Mouse (Mus musculus) right cerebral cortex, postnatal 14 days (tissue): Measurements from ENCODE around the gene Akap17b.
A peak's percentile ranks its signal among the peaks of the same experiment; 100 is the strongest.
"Not testable (repeated sequence)": the region's sequence is repeated elsewhere in the genome, so short reads cannot be mapped to it uniquely, and the experiment has no call there.

ENCODE experiments used
- DNase-seq: peaks from one replicate; pipeline ENCODE4 v3.0.0; 2022

The Akap17b gene

DNA sequence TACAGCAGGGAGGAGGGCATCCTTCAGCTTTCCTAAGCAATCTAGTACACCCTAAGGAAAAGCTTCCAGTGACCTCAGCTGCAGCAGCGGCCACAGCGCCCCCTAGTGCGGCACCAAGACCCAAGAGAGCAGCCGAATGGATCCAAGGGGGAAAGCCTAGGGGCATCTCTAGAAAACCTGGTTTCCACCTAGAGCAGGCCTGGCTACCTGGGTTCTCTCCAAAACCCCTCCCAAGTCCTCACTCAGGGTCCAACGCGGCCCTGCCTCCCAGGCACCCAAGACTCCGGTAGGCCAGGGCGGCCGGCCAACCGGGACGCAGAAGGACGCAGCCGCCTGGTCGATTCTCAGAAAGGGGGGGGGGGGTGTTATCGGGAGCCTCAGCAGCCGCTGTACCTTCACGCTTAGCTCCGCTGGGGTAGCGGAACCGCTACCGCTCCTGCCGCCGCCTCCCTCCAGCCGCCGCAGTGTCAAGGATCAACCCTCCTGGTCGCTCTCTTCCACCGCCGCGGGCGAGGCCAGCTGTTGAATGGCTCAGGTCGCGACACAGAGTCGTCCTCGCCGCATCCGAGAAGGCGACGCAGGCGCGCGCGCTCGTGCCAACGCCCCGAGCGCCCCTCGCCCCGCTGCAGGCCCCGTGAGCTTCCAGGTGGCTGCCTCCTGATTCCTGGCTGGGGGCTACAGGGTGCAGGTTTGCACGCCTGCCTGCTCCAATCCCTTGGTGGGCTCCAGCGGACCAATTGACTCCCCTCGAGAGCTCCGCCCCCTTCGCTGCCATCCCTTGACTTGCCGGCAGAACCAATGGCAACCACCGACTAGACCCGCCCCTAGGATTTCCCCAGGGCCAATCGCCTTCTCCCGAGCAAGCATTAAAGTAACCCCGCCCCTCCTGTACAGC, at the start of gene Akap17b:
TSS of gene Akap17b (minus strand) at position 739 of the 895 bp plus-strand sequence.
- peak; percentile 76 for DNase-seq

GRCm38 (mm10) chrX:36691365-36691764, 46.2 kb upstream of the Akap17b start:
- no peak for DNase-seq

- no peak for DNase-seq
Measured at GRCm38 (mm10) chrX:36689655-36690054, 44.5 kb upstream of the Akap17b start.

DNA sequence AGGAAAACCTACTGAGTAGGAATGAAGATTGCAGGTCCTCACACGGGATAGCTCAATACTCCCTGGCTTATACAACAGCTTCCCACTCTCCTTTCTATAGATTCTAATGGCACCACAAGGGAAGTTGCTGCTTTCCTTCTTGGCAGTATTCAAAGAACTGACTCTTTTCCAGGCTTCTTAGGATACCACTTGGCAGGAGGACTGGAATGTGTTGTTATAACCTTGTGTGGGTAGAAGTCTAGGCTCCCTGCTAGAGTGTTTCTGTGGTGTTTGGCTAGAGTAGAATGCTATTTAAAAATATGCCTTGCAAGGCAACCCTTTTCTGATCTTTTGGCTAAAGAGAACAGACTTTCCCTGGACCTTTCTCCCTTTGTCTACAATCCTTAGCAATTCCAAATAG, 31.6 kb upstream of the Akap17b start:
- no peak for DNase-seq

- no peak for DNase-seq
Measured at GRCm38 (mm10) chrX:36672708-36673107, 27.5 kb upstream of the Akap17b start.

- peak; percentile 24 for DNase-seq
Measured at GRCm38 (mm10) chrX:36640046-36640445, 5.1 kb downstream of the Akap17b start.

DNA sequence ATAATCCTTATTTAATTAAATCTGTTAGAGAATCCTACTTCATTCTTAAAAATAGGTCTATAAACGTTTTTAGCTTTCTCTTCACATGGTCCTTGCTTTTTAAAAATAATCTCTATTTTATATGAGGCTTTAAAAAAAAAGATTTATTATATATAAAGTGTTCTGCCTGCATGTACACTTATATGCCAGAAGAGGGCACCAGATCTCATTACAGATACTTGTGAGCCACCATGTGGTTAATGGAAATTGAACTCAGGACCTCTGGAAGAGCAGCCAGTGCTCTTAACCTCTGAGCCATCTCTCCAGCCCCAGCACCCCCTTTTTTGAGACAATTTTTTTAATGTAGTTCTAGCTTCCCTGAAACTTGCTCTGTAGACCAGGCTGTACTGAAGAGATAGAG, 14.4 kb downstream of the Akap17b start:
- no peak for DNase-seq

- no peak for DNase-seq
Measured at GRCm38 (mm10) chrX:36628102-36628501, 17.1 kb downstream of the Akap17b start.

DNA sequence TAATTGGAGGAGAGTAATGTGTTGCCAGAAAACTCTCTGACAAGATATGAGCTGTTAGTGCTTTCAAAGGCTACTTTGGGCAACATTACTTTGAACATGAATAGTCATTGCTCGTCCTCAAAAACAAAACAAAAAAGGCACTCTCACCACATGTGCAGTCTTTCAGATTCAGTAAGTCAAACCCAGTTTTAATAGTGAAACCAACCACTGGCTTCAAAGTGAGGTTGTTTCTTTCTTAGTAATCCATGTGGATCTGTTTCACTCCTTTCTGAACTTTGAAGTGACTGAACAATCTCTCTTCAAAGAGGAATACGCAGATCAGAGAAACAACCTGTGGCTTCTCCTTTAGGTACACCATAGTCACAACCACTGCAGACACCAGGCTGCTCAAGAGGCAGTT, 36.1 kb downstream of the Akap17b start:
- DNase-seq: no peak

DNA sequence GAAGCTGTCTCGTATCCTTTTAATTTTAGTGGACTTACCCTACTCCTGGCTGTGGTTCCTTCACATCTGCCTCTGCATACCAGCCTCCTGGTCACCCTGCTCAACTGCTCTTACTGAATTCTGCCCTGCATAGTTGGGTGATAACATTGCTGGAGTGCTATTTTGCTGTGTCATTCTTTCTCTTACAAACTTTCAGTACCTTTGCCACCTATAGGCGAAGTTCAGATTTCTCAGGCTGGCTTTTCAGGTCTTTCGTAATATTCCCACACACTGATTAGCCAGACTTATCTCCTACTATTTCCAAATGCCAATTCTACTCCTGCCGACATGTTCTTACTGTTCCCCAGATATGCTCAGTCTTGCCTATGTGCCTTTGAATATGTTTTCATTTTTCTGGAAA, 41.2 kb downstream of the Akap17b start:
- DNase-seq: no peak

DNA sequence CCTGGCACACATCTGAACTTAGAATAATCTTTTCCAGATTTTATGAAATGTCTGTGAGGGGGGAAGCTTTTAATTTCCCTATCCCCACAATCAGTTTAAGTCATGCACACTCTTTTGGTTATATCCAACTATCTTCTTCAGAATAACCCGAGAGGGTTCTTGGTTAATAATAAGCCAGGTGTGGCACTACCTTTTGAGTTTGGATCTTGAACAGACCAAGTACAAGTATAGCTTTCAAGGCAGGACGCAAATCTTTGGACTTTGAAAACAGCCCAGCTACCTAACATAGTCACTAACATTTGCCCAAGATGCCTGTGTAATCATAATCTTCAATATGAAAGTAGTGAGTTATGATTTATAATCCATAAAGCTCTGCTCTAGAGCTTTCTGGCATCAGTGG, 42.3 kb downstream of the Akap17b start:
- no peak for DNase-seq

GRCm38 (mm10) chrX:36600066-36600465, 45.1 kb downstream of the Akap17b start:
- no peak for DNase-seq

GRCm38 (mm10) chrX:36599656-36600055, 45.5 kb downstream of the Akap17b start:
- DNase-seq: no peak

DNA sequence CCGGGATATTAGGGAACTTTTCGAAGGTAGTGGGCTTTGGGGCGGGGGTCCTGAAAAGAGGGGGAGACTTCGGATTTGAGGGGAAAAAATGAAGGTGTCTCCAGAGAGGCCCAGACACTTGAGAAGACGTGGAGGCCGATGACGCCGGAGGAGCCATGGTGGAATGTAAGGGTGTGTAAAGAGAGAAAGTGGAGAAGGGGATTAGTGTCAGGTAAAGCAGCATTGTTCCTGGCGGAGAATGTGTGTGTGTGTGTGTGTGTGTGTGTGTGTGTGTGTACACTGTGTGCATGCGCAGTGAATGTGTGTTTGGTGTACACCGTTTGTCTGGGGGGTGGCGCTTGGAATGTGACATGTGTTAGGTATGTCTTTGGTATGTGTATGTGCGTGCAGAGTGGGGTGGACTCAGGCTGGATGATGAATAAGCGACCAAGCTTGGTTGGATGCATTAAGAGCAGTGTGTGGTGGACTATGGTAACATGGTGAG, 46.3 kb downstream of the Akap17b start:
- DNase-seq: peak; percentile 13

DNA sequence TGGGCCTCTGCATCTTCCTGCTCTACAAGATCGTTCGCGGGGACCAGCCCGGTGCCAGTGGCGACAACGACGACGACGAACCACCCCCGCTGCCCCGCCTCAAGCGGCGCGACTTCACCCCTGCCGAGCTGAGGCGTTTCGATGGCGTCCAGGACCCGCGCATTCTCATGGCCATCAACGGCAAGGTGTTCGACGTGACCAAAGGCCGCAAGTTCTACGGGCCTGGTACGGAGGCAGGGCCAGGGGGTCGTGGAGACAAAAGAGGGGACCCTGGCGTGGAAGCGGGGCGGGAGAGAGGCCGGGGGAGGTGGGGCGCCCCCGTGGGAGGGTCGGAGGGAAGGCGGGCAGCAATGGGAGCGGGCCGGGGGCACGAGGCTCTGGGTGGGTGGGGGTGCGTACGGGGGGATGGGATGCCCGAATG, 46.8 kb downstream of the Akap17b start:
- no peak for DNase-seq

DNA sequence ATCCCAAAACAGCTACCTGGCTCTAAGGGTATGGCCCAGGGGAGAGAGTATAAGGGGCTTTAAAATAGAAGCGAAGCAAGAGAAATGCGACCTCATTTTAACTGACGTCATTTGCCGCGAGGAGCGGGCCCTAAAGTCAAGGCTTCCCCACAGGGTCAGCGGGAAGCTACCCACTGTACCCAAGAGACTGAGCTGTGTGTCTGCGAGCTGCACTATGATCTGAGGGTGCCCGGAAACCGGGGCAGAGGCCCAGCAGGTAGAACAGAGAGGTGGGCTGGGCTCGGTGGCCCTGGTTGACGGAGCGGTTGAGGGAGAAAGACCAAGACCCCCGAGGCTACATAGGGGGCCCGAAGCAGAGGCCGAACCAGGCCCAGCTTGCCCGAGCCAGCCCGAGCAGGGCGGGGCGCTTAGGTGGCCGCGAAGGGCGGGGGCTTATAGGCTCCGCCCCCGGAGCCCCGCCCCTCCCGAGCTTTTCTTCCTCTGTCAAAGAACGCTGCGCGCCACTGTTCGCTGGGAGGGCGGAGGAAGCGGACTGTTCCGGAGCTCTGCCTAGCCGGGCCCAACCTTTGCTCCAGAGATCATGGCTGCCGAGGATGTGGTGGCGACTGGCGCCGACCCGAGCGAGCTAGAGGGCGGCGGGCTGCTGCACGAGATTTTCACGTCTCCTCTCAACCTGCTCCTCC, 47.3 kb downstream of the Akap17b start, which contains the start of gene Pgrmc1:
TSS of gene Pgrmc1 (plus strand) at position 500 of the 683 bp plus-strand sequence.
- DNase-seq: peak; percentile 72

DNA sequence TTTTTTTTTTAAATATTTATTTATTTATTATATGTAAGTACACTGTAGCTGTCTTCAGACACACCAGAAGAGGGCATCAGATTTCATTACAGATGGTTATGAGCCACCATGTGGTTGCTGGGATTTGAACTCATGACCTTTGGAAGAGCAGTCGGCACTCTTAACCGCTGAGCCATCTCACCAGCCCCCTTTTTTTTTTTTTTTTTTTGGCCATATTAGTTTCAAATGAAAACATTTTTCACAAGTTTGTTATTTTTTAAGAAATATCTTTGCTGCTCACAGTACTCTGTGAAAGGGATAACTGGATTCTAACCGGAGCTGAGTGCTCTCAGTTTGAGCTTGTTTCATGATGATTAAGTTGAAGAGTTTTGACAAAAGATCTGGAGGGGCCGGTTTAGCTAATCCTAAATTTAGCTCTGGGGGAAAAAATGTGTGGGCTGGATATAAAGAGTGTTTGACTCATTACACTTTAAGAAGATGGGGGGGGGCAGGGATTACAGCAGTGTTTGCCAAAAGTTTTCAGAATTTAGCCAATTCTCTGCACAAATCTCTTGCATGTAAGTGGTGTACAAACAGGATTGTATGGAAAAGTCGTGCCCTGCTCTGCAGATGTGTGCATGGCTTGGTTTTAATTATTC, 48.6 kb downstream of the Akap17b start:
- not testable (repeated sequence) for DNase-seq

- DNase-seq: no peak
Measured at GRCm38 (mm10) chrX:36595247-36595646, 49.9 kb downstream of the Akap17b start.

- no peak for DNase-seq
Measured at GRCm38 (mm10) chrX:36591539-36591938, 53.7 kb downstream of the Akap17b start.

DNA sequence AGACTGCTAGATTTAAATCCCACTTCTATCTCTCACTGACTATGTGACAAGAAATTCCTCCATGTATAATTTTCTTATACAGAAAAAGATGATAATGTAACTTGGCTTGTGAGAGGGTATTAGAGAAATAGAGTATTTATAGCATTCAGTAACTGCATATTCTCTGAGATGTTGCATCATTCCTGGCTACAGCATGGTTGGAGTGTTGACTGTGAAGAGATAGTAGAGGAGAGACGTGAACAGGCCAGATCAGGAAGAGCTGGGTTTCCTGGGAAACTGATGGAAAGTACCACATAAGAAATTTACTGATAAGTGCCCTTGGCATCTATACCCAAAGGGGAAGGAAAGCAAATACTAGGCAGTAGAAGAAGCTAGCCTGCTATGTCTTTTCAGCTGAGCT, 54.1 kb downstream of the Akap17b start:
- DNase-seq: no peak

DNA sequence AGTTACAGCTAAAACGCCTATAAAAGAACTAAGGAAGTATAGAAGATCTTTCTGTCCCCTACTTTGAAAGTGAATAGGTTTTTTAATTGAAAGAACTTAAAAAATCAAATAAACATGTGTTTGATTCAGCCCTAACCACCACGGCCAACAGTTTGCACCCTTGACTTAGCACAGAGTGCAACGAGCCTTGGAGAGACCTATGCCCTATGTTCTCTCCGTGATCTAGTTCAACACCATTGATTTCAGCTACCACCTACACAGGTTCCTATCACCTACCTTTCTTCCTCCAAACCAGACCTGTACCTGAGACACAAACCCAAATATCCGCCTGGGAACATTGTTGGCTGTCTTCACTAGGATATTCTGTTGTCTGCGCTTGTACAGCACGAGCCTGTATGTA, 54.9 kb downstream of the Akap17b start:
- DNase-seq: no peak

DNA sequence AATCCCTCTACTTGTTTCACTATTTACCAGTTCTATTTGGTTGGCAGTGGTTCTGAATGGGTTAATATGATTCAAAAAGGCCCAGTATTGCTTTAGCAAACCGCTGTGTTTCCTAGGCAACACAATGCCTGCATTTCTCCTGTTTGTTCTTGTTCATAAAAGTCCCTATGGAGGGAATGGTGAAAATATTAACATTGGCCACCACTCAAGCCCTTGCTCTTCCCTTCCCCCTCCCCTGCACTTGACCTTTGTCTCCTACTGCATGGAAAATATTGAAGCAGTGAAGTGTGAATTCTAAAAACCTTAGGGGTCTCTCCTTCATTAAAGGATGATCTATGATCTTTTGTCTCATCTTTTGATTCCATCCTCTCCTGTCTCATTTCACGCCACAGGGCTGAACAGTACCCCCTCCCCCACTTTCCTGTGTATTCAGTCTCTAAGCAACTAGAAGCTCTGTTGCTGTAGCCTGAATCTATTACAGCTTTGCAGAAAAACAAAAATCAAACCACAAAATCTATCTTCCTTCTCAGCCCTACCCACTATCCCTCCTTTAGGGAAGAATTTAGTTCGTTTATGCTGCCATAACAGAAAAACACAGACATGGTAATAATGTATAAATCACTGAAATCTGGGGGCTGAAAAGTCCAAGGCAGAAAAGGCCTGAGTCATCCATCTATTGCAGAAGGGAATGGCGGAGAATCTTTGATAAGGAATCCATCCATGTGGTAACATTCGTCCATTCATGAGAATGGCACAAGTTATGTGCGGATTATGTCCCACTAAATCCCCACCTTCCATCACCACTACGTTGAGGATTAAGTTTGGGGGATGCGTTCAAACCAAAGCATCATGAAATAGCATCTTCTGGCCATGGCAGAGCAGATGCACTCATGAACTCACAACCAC, 57.6 kb downstream of the Akap17b start:
- DNase-seq: peak; percentile 15
